Mouse (Mus musculus): ENCODE measurements around the gene Casz1. TPM values are rescaled to one million over a fixed set of nuclear protein-coding genes. Genes with fewer than 3 reads are reported as not detected.

Casz1 gene
- total RNA-seq, 4 experiments from 2014 or later: 0.61 to 0.80 (median 0.63) TPM

- no peak for DNase-seq (ENCODE audit: low spot score in 2 of 2)
These were observed 98.9 kb downstream of the Casz1 start for GRCm38 (mm10) chr4:148902919-148903727.

- no peak for DNase-seq (ENCODE audit: low spot score in 2 of 2)
These were observed 101.1 kb downstream of the Casz1 start for GRCm38 (mm10) chr4:148905295-148905694.

GRCm38 (mm10) chr4:148906806-148907205 lies 102.6 kb downstream of the Casz1 start:
- no peak for DNase-seq (ENCODE audit: low spot score in 2 of 2)

- no peak for DNase-seq (ENCODE audit: low spot score in 2 of 2)
These were observed 104.0 kb downstream of the Casz1 start for GRCm38 (mm10) chr4:148908214-148908681.

- DNase-seq (ENCODE audit: low spot score in 2 of 2): no peak
These were observed 104.7 kb downstream of the Casz1 start for GRCm38 (mm10) chr4:148908760-148909510.

GRCm38 (mm10) chr4:148909566-148909965 lies 105.3 kb downstream of the Casz1 start:
- no peak for DNase-seq (ENCODE audit: low spot score in 2 of 2)

- DNase-seq (ENCODE audit: low spot score in 2 of 2): no peak
These were observed 107.9 kb downstream of the Casz1 start for GRCm38 (mm10) chr4:148912134-148912533.

GRCm38 (mm10) chr4:148912826-148913590 lies 108.8 kb downstream of the Casz1 start:
- no peak for DNase-seq (ENCODE audit: low spot score in 2 of 2)

- no peak for DNase-seq (ENCODE audit: low spot score in 2 of 2)
These were observed 110.8 kb downstream of the Casz1 start for GRCm38 (mm10) chr4:148914863-148915622.

GRCm38 (mm10) chr4:148915849-148916248 lies 111.6 kb downstream of the Casz1 start:
- DNase-seq (ENCODE audit: low spot score in 2 of 2): no peak

- DNase-seq (ENCODE audit: low spot score in 2 of 2): no peak
These were observed 114.6 kb downstream of the Casz1 start for GRCm38 (mm10) chr4:148918707-148919447.

GRCm38 (mm10) chr4:148920610-148921009 lies 116.4 kb downstream of the Casz1 start:
- DNase-seq (ENCODE audit: low spot score in 2 of 2): no peak

- DNase-seq (ENCODE audit: low spot score in 2 of 2): no peak
These were observed 118.0 kb downstream of the Casz1 start for GRCm38 (mm10) chr4:148922221-148922700.

GRCm38 (mm10) chr4:148923414-148923813 lies 119.2 kb downstream of the Casz1 start:
- no peak for DNase-seq (ENCODE audit: low spot score in 2 of 2)

- DNase-seq (ENCODE audit: low spot score in 2 of 2): no peak
These were observed 119.7 kb downstream of the Casz1 start for GRCm38 (mm10) chr4:148923976-148924375.

- DNase-seq (ENCODE audit: low spot score in 2 of 2): no peak
These were observed 121.5 kb downstream of the Casz1 start for GRCm38 (mm10) chr4:148925589-148926359.

GRCm38 (mm10) chr4:148926459-148926858 lies 122.2 kb downstream of the Casz1 start:
- no peak for DNase-seq (ENCODE audit: low spot score in 2 of 2)

GRCm38 (mm10) chr4:148928316-148928715 lies 124.1 kb downstream of the Casz1 start:
- DNase-seq (ENCODE audit: low spot score in 2 of 2): no peak

- no peak for DNase-seq (ENCODE audit: low spot score in 2 of 2)
These were observed 124.6 kb downstream of the Casz1 start for GRCm38 (mm10) chr4:148928876-148929275.

Measured in layer of hippocampus, adult 8-10 months (tissue).